ENCODE assay signal across 10 mouse cellular contexts in genomic region chr1:98031802-98032201, GRCm38 (mm10).
DNase-seq lines count a peak whose midpoint lies in the region; ATAC-seq and TF ChIP-seq lines count a peak whose summit lies in the region.
"Had no signal": no experiment of that assay in that cellular context is flagged by ENCODE, and none has a peak within 500 bp of the region (broad histone marks: within the 10 kb centered on the region; RNA-seq: fewer than 3 reads in every experiment).

No protein-coding gene starts in this region.

- H3K4me2 ChIP-seq in hindbrain, embryonic 14.5 days (replicated peaks), result no peak overlapping the region

- no peak for TF ChIP-seq CTCF in cerebellum, adult 2 months (IDR thresholded peaks at IDR 0.05; ENCODE audit: borderline replicate concordance, insufficient read depth, low read depth, low read length)

- no peaks in the 10 kb centered on the region for H3K9me3 ChIP-seq in hindbrain, embryonic 14.5 days (ENCODE audit: control insufficient read depth, low read length)

- ATAC-seq in hindbrain, embryonic 14.5 days (ENCODE audit: low FRiP score), result peak; percentile 66

- H3K36me3 ChIP-seq in hindbrain, embryonic 14.5 days (replicated peaks; ENCODE audit: control insufficient read depth, insufficient read depth), result no peaks in the 10 kb centered on the region

- no peaks in the 10 kb centered on the region for H3K4me1 ChIP-seq in cerebellum, adult 2 months (ENCODE audit: control insufficient read depth, insufficient read depth, low read length)
- no peaks in the 10 kb centered on the region for H3K4me1 ChIP-seq in hindbrain, embryonic 14.5 days (replicated peaks; ENCODE audit: control insufficient read depth, insufficient read depth, low read length)

- peak; percentile 13 to 33 for DNase-seq in cerebellum, adult 2 months
- DNase-seq in cerebellum, adult 8-10 months, result no peak
- DNase-seq in ES-CJ7 (ENCODE audit: low read depth, low spot score), result peak; percentile 16
- peak; percentile 60 for DNase-seq in hindbrain, embryonic 14.5 days (ENCODE audit: low spot score)
- DNase-seq in left cerebral cortex, postnatal 25 days (ENCODE audit: low spot score in 2 of 2), result peak; percentile 67 to 93
- no peak for DNase-seq in adrenal gland, adult 8-10 months
- no peak for DNase-seq in adrenal gland, postnatal 36 days
- no peak for DNase-seq in heart, adult 9 months (ENCODE audit: low spot score in 2 of 2)
- DNase-seq: heart, postnatal 10 days; lung, postnatal 36 days had no signal

- H3K9ac ChIP-seq in hindbrain, embryonic 14.5 days, result no peak overlapping the region

- H3K4me3 ChIP-seq in cerebellum, adult 2 months (replicated peaks; ENCODE audit: insufficient read depth, low read depth, low read length), result no peak overlapping the region
- H3K4me3 ChIP-seq in hindbrain, embryonic 14.5 days (replicated peaks; ENCODE audit: low read length), result no peak overlapping the region

- H3K27me3 ChIP-seq in cerebellum, adult 2 months (ENCODE audit: control insufficient read depth, insufficient read depth, low read length), result no peaks in the 10 kb centered on the region; the same call in 1 of the 2 replicates
- no peaks in the 10 kb centered on the region for H3K27me3 ChIP-seq in hindbrain, embryonic 14.5 days (ENCODE audit: control insufficient read depth, insufficient read depth, low read length)

- no peak for TF ChIP-seq POLR2A in cerebellum, adult 2 months (IDR thresholded peaks at IDR 0.05; ENCODE audit: borderline replicate concordance, insufficient read depth, low read length)

- intact Hi-C loops in left cerebral cortex, postnatal 25 days (cut with DNase I), result loop anchor here (10.0 kb wide), 1 partner anchor 323 kb away; no protein-coding TSS in a partner anchor

- WGBS in cerebellum, adult 2 months, result 52% methylated on average over 8 of the region's 8 CpGs
- 67% methylated on average over 8 of the region's 8 CpGs for WGBS in hindbrain, embryonic 14.5 days

- no peak overlapping the region for H3K27ac ChIP-seq in cerebellum, adult 2 months (ENCODE audit: insufficient read depth, low read length)
- no peak overlapping the region for H3K27ac ChIP-seq in hindbrain, embryonic 14.5 days

Comparison
In these comparisons a context has a peak if more than half of its experiments do, and no peak if none do; other contexts are left out.
1. DNase-seq: peak in cerebellum, adult 2 months (2 of 2), ES-CJ7 (single experiment), hindbrain, embryonic 14.5 days (single experiment) and left cerebral cortex, postnatal 25 days (2 of 2); none in cerebellum, adult 8-10 months (single experiment), adrenal gland, adult 8-10 months (single experiment), adrenal gland, postnatal 36 days (0 of 2) and heart, adult 9 months (0 of 2).